Mouse (Mus musculus): ENCODE data around the gene Rpl11. TPM values are rescaled to one million over a fixed set of nuclear protein-coding genes. Genes with fewer than 3 reads are reported as not detected.
"Not testable (repeated sequence)": the region's sequence is repeated elsewhere in the genome, so short reads cannot be mapped to it uniquely, and the experiment has no call there.

The Rpl11 gene
- polyA plus RNA-seq (2016; fragmentation: Nextera tagmentation; extraction: Ambion mirVana), result 388 and 497 TPM in 2 replicates

DNA sequence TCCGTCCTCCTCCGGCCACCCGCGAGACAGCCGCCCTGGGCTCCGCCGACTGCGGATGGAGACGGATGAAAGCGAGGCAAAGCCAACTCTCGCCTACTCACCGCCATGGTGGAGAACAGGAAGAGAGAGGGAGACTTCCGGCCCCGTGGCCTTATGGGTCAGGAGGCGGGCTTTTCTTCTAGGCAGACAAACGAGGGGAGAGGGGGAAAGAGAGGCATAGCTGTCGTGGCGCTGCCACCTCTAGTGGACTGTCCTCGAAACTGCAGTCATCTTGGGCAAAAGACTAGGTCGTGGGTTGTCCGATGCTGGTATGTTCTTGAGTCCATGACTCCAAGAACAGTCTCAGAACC, at the start of gene Rpl11:
TSS of gene Rpl11 (minus strand) at position 182 of the 350 bp plus-strand sequence.
- Histone ChIP-seq H3K4me3 (peak within 1 kb of the TSS; percentile 93), H3K9me3 (no peaks in the 10 kb centered on the region), H3K36me3 (peaks cover 41% of the 10 kb centered on the region), H3K27me3 (ENCODE audit: insufficient read depth, poor library complexity, severe bottlenecking) (no peaks in the 10 kb centered on the region), H3K4me1 (replicated peaks) (peaks cover 20% of the 10 kb centered on the region), H3K27ac (peak within 1 kb of the TSS; percentile 98)
- under 1% methylated on average over 21 of the region's 21 CpGs for WGBS
- peak; percentile 95 for DNase-seq (ENCODE audit: low spot score)

DNA sequence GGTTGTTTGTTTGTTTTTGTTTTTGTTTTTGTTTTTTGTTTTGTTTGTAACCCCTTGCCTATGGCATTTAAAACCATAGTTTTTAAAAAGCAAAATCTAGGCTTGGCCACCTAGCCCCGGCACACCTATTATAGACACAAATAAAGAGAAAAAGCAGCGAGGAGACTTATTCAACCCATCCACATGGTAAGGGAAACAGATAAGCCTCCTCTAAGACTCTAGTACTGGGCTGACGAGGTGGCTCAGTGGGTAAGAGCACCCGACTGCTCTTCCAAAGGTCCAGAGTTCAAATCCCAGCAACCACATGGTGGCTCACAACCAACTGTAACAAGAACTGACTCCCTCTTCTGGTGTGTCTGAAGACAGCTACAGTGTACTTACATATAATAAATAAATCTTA, 48.5 kb upstream of the Rpl11 start:
- DNase-seq (ENCODE audit: low spot score); H3K4me3 ChIP-seq; H3K9me3 ChIP-seq; H3K27ac ChIP-seq; H3K36me3 ChIP-seq: not testable (repeated sequence)
- peaks cover 28% of the 10 kb centered on the region for H3K4me1 ChIP-seq (replicated peaks)
- 91% methylated on average over 4 of the region's 4 CpGs for WGBS
- peaks cover 17% of the 10 kb centered on the region for H3K27me3 ChIP-seq (ENCODE audit: insufficient read depth, poor library complexity, severe bottlenecking)

DNA sequence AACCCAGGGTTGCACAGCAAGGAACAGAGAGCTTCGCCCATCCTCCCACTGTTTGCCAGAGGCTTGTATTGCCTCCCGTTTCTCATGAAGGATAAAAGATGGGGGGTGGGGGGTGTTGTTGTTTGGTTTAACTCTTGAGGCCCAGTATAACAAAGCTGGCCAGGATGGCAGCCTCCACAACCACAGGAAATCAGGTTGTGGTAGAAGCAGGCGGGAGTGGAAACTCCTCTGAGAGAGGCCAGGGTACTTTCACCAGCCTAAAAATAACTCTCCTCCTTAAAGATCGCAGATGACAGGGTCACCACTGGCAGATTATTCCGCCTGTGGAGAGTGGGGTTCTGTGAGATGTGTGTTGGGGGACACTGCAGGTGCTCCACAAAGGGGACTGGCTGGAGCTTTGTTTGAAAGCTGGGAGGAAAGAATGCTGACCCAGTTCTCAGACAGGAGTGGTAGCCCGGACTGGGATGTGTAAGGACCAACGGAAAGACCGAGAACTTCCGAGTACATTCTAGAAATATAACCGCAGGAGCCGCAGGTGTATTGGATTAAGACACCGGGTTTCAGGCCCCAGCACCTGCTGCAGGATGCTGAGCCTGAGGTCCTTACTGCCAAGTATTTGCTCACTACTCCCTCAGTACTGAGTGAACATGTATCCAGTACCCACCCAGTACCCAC, 47.3 kb upstream of the Rpl11 start:
- DNase-seq (ENCODE audit: low spot score), result no peak
- Histone ChIP-seq H3K27ac (no peak overlapping the region), H3K9me3 (no peaks in the 10 kb centered on the region), H3K27me3 (ENCODE audit: insufficient read depth, poor library complexity, severe bottlenecking) (peaks cover 12% of the 10 kb centered on the region), H3K36me3 (no peaks in the 10 kb centered on the region), H3K4me3 (no peak overlapping the region), H3K4me1 (replicated peaks) (peaks cover 33% of the 10 kb centered on the region)
- 75% methylated on average over 12 of the region's 12 CpGs for WGBS

GRCm38 (mm10) chr4:136098446-136098845, 45.2 kb upstream of the Rpl11 start:
- DNase-seq (ENCODE audit: low spot score), result no peak
- H3K27me3 ChIP-seq (ENCODE audit: insufficient read depth, poor library complexity, severe bottlenecking), result no peaks in the 10 kb centered on the region
- no peak overlapping the region for H3K4me3 ChIP-seq
- WGBS, result 89% methylated on average over 3 of the region's 3 CpGs
- peaks cover 27% of the 10 kb centered on the region for H3K4me1 ChIP-seq (replicated peaks)
- H3K36me3 ChIP-seq, result no peaks in the 10 kb centered on the region
- no peak overlapping the region for H3K27ac ChIP-seq
- H3K9me3 ChIP-seq, result no peaks in the 10 kb centered on the region

DNA sequence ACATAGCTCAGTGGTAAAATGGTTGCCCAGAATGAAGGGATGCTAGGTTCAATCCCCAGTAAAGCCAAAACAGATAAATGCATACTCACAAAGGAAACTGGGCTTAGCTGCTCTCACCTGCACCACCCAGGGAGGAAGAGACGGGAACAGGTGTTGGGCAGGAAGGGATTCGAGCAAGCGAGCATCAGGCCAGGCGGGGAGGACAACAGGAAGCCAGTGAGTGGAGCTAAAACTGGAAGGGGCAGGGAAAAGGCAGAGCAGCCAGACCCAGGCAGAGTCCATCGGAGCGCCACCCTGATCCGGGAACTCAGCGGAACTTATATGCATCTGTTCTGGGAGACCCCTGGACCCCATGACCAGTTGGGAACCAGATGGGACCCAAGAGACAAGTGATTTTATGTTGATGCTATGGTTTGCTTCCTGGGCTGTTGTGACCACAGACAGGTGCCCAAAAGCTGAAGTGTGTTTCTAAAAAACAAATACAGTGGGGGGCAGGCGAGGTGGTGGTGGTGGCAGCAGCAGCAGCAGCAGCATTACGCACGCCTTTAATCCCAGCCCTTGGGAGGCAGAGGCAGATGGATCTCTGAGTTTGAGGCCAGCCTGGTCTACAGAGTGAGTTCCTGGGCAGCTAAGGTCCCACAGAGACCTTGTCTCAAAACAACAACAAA, 43.4 kb upstream of the Rpl11 start:
- H3K27me3 ChIP-seq (ENCODE audit: insufficient read depth, poor library complexity, severe bottlenecking), result no peaks in the 10 kb centered on the region
- H3K4me1 ChIP-seq (replicated peaks), result peaks cover 27% of the 10 kb centered on the region
- no peak for DNase-seq (ENCODE audit: low spot score)
- no peak overlapping the region for H3K4me3 ChIP-seq
- WGBS, result 71% methylated on average over 11 of the region's 11 CpGs
- no peaks in the 10 kb centered on the region for H3K9me3 ChIP-seq
- H3K36me3 ChIP-seq, result no peaks in the 10 kb centered on the region
- peak overlapping the region; percentile 35; the same call in 1 of the 2 replicates for H3K27ac ChIP-seq

DNA sequence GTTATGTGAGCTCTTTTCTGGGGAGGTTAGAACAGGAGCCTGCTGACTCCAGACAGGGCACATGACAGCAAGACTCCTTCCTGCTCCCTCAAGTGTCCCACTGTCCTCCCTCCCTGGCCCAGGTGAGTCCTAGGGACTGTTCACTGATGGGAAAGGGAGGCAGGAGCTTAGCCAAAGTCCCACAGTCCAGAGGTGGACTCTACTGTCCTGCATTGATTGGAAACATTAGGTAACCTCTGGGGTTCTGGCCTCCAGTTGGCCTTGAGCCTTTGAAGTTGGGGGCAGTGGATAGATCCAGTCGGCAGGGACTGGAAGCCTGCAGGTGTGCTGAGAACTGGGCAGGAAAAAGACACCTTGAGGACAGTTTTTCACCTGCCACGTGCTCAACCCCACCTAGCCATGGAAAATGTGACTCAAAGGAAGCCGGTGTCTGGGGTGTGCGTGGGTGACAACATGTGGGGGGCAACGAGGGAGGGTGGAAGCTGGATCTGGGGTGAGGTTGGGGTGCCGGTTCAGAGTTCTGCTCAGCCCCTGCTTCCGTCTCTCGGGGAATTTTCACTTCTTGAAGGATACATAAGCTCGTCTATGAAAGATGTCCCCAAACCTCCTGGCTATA, 42.4 kb upstream of the Rpl11 start:
- H3K4me3 ChIP-seq, result no peak overlapping the region
- WGBS, result 79% methylated on average over 9 of the region's 9 CpGs
- H3K9me3 ChIP-seq, result no peaks in the 10 kb centered on the region

GRCm38 (mm10) chr4:136094519-136095219, 41.4 kb upstream of the Rpl11 start:
- Histone ChIP-seq H3K27me3 (ENCODE audit: insufficient read depth, poor library complexity, severe bottlenecking) (peaks cover 4% of the 10 kb centered on the region; the same call in 1 of the 2 replicates), H3K27ac (peak overlapping the region; percentile 77), H3K4me3 (no peak overlapping the region), H3K9me3 (no peaks in the 10 kb centered on the region), H3K36me3 (no peaks in the 10 kb centered on the region), H3K4me1 (replicated peaks) (peaks cover 36% of the 10 kb centered on the region)
- DNase-seq (ENCODE audit: low spot score), result no peak
- 76% methylated on average over 18 of the region's 18 CpGs for WGBS

More for the DNA sequence above, 42.4 kb upstream of the Rpl11 start:
- H3K4me1 ChIP-seq (replicated peaks), result peaks cover 27% of the 10 kb centered on the region
- no peaks in the 10 kb centered on the region for H3K36me3 ChIP-seq
- H3K27me3 ChIP-seq (ENCODE audit: insufficient read depth, poor library complexity, severe bottlenecking), result no peaks in the 10 kb centered on the region
- DNase-seq (ENCODE audit: low spot score), result no peak
- H3K27ac ChIP-seq, result peak overlapping the region; percentile 77

DNA sequence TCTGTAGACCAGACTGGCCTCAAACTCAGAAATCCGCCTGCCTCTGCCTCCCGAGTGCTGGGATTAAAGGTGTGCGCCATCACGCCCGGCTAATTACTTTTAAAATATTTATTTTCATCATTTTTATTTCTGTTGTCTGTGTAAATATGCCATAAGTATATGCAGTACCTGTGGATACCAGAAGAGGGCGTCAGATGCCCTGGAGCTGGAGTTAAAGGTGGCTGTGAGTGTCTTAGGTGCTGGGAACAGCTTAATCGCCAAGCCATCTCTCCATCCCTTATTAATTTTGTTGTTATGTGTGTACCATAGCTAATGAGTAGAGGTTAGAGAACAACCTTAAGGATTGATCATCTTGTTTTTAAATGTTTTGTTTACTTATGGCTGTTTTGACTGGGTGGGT, 39.3 kb upstream of the Rpl11 start:
- 88% methylated on average over 7 of the region's 7 CpGs for WGBS
- no peaks in the 10 kb centered on the region for H3K9me3 ChIP-seq
- H3K27ac ChIP-seq, result no peak overlapping the region
- peaks cover 50% of the 10 kb centered on the region for H3K4me1 ChIP-seq (replicated peaks)
- no peak for DNase-seq (ENCODE audit: low spot score)
- peaks cover 4% of the 10 kb centered on the region; the same call in 1 of the 2 replicates for H3K27me3 ChIP-seq (ENCODE audit: insufficient read depth, poor library complexity, severe bottlenecking)
- no peaks in the 10 kb centered on the region for H3K36me3 ChIP-seq
- H3K4me3 ChIP-seq, result no peak overlapping the region

GRCm38 (mm10) chr4:136091346-136091745, 38.1 kb upstream of the Rpl11 start:
- Histone ChIP-seq H3K27me3 (ENCODE audit: insufficient read depth, poor library complexity, severe bottlenecking) (peaks cover 4% of the 10 kb centered on the region; the same call in 1 of the 2 replicates), H3K9me3 (no peaks in the 10 kb centered on the region), H3K4me1 (replicated peaks) (peaks cover 45% of the 10 kb centered on the region), H3K4me3 (no peak overlapping the region), H3K27ac (no peak overlapping the region), H3K36me3 (no peaks in the 10 kb centered on the region)
- 95% methylated on average over 4 of the region's 4 CpGs for WGBS
- no peak for DNase-seq (ENCODE audit: low spot score)

GRCm38 (mm10) chr4:136089748-136090583, 36.7 kb upstream of the Rpl11 start:
- WGBS, result 62% methylated on average over 11 of the region's 11 CpGs
- no peak for DNase-seq (ENCODE audit: low spot score)
- H3K36me3 ChIP-seq, result no peaks in the 10 kb centered on the region
- H3K27me3 ChIP-seq (ENCODE audit: insufficient read depth, poor library complexity, severe bottlenecking), result peaks cover 4% of the 10 kb centered on the region; the same call in 1 of the 2 replicates
- H3K9me3 ChIP-seq, result no peaks in the 10 kb centered on the region
- H3K4me3 ChIP-seq, result no peak overlapping the region
- no peak overlapping the region for H3K27ac ChIP-seq
- peaks cover 31% of the 10 kb centered on the region for H3K4me1 ChIP-seq (replicated peaks)

DNA sequence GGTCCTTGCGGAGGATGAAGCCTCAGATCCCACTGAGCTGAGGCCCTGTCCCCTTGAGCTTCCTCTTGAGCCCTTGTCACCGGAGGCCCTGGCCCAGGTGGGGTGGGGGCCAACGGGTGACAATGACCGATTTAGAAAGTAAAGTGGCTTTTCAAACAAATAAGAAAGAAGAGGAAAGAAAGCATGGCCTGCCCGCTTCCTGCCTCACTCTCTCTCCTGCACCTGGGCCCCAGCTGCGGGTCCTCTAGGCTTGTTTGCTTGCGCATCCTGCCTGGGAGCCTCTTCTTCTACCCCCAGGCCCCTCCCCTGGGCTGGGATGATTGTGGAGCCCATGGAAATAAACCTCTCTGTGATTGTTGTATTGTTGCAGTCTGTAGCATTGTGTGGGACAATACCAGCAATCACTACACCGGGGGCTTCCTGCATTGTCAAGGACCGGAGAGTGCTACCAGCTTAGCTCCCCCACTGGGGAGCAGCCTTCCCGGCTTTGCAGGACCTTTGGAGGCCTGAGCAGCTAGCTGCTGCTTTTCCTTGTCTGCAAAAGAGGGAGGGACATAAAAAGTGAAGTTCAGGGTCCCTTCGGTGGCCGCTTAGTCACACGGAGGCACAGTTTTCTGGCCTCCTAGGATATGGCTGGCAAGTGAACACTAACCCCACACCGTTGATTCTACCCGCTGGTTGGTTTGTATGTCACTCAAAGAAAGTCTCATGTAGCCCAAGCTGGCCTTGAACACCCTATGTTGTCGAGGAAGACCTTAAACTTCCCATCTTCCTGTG, 35.9 kb upstream of the Rpl11 start:
- Histone ChIP-seq H3K27me3 (ENCODE audit: insufficient read depth, poor library complexity, severe bottlenecking) (peaks cover 4% of the 10 kb centered on the region; the same call in 1 of the 2 replicates), H3K27ac (peak overlapping the region; percentile 53), H3K4me1 (replicated peaks) (peaks cover 23% of the 10 kb centered on the region), H3K9me3 (no peaks in the 10 kb centered on the region), H3K36me3 (no peaks in the 10 kb centered on the region), H3K4me3 (no peak overlapping the region)
- 34% methylated on average over 16 of the region's 16 CpGs for WGBS
- no peak for DNase-seq (ENCODE audit: low spot score)
